Mouse (Mus musculus): ENCODE measurements around the gene Gpr37l1. TPM values are rescaled to one million over a fixed set of nuclear protein-coding genes. Genes with fewer than 3 reads are reported as not detected.

Gene Gpr37l1
- total RNA-seq, 1 experiment from 2014 or later: not detected

DNA sequence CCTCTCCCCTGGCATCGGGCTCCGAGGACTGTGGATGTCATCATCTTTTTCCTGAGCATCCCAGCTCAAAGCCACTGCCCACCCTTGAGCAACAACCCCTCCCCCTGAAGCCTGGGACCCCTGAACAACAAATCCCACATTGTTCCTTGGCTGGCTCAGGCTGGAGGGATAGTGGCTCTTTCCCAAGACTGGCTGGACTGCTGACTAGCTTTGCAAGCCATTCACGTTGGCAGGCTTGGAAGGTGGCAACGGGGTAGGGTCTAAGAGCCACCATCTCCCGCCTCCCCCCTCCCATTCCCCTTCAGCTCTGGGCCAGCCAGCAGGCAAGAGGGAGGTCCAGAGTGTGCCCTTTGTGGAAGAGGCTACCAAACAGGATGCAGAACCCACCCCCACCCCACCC lies 8.8 kb downstream of the Gpr37l1 start:
- ATAC-seq (replicated peaks; ENCODE audit: insufficient number of reproducible peaks, low FRiP score, low TSS enrichment, poor library complexity, severe bottlenecking): no peak

DNA sequence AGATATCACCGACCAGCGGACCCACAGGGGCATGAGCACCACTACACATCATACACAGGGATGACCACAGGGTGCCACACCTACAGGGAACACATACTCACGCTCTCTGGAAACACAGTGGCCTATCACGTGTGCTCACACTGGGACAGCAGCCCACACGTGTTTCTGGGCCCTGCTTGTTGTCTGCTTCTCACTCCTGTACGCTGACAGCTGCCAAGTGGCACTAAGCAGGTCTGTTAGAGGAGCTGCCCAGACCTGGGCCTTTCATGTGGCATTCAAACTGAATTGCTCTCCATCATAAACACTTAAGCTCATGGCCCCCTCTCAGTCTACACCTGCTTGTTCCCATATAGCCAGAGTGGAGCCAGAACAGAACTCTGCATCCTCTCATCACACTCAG lies 11.2 kb downstream of the Gpr37l1 start:
- ATAC-seq (replicated peaks; ENCODE audit: insufficient number of reproducible peaks, low FRiP score, low TSS enrichment, poor library complexity, severe bottlenecking): no peak

GRCm38 (mm10) chr1:135154411-135154959 lies 13.0 kb downstream of the Gpr37l1 start:
- ATAC-seq (replicated peaks; ENCODE audit: insufficient number of reproducible peaks, low FRiP score, low TSS enrichment, poor library complexity, severe bottlenecking): peak; percentile 74; the same call in 1 of the 2 replicates

DNA sequence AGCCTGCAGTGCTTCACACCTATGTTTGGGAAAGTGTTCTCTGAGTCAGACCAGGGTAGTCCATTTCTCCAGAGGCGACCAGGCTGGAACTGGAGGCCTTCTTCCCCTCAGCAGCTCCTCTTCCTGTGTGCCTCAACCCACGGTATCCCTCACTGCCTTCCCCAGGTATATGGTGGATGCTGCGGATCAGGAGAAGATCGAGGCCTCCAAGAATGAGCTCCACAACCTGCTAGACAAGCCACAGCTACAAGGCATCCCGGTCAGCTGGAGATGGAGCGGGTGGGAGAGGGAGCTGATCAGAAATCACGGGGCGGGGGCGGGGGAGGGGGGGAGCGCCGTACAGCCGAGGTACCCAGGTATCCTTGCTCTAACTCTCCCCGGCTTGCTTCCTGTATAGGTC lies 13.5 kb downstream of the Gpr37l1 start:
- ATAC-seq (replicated peaks; ENCODE audit: insufficient number of reproducible peaks, low FRiP score, low TSS enrichment, poor library complexity, severe bottlenecking): no peak

GRCm38 (mm10) chr1:135148996-135149395 lies 18.5 kb downstream of the Gpr37l1 start:
- no peak for ATAC-seq (replicated peaks; ENCODE audit: insufficient number of reproducible peaks, low FRiP score, low TSS enrichment, poor library complexity, severe bottlenecking)

GRCm38 (mm10) chr1:135148476-135148875 lies 19.0 kb downstream of the Gpr37l1 start:
- no peak for ATAC-seq (replicated peaks; ENCODE audit: insufficient number of reproducible peaks, low FRiP score, low TSS enrichment, poor library complexity, severe bottlenecking)

DNA sequence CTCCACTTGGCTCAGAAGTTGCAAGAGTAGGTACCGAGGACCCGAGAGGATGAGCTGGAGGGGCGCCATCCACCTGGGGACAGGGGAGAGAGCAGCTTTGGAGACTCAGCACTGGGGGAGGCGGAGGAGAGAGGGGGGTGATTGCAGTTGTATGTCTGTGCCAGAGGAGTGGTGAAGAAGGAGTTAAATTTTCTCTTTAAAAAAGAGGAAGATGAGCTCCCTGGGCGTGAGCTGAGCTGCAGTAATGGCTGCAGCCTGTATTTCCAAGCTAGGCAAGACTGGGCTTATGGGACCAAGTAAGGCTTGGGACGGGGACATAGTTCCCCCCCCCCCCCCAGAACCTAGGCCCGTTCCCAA lies 19.8 kb downstream of the Gpr37l1 start:
- peak; percentile 61 for ATAC-seq (replicated peaks; ENCODE audit: insufficient number of reproducible peaks, low FRiP score, low TSS enrichment, poor library complexity, severe bottlenecking)

DNA sequence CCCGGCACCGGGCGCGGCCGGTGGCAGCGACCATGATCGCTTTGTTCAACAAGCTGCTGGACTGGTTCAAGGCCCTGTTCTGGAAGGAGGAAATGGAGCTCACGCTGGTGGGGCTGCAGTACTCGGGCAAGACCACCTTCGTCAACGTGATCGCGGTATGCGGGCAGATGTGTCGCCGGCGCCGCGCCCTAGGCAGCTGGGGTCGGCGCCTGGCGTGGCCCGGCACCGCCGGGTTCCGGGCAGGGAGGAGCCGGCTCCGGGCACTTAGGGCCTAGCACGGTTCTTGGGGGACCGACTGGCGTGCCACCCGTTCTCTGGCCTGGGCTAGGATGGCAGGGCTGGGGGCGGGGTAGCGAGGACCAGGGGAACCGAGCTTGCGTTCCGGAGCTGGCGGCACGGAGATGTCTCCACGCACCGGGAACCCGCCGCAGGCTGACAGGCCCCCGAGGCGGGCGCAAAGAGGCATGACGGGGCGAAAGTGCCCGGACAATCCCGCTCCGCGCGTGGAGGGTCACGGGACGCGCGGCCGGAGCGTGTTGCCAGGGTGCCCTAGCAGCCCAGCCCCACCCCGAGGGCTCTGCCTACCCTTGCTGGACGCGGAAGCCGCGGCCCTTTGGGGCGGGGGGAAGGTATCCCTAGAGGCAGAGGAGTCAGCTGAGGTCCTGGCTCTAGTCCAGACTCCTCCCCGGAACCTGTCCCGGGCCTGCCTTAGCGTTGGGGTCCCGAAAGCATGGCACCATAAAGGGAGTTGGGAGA lies 20.4 kb downstream of the Gpr37l1 start:
- peak; percentile 67 for ATAC-seq (replicated peaks; ENCODE audit: insufficient number of reproducible peaks, low FRiP score, low TSS enrichment, poor library complexity, severe bottlenecking)

GRCm38 (mm10) chr1:135146077-135146945 lies 21.2 kb downstream of the Gpr37l1 start, which contains the start of gene Arl8a:
Gene Arl8a (plus strand): TSS chr1:135146824.
- no peak for ATAC-seq (replicated peaks; ENCODE audit: insufficient number of reproducible peaks, low FRiP score, low TSS enrichment, poor library complexity, severe bottlenecking)

- no peak for ATAC-seq (replicated peaks; ENCODE audit: insufficient number of reproducible peaks, low FRiP score, low TSS enrichment, poor library complexity, severe bottlenecking)
Measured at GRCm38 (mm10) chr1:135143940-135144339, 23.5 kb downstream of the Gpr37l1 start.

DNA sequence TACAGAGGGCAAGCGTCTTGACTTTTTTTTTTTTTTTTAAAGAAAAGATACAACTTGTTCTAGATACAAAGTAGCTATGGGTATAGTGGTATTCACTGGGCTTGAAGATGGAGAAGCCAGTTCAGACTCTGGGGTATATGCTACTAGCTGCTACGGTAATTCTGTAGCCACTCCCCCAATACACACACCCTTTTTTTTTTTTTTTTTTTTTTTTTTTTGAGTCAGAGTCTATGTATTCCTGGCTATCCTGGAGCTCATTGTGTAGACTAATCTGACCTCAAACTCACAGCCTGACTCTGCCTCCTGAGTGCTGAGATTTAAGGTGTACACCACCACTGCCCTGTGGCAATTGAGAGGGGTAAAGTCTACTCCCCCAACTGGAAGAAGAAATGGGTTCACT lies 25.0 kb downstream of the Gpr37l1 start:
- no peak for ATAC-seq (replicated peaks; ENCODE audit: insufficient number of reproducible peaks, low FRiP score, low TSS enrichment, poor library complexity, severe bottlenecking)

- no peak for ATAC-seq (replicated peaks; ENCODE audit: insufficient number of reproducible peaks, low FRiP score, low TSS enrichment, poor library complexity, severe bottlenecking)
Measured at GRCm38 (mm10) chr1:135139906-135140305, 27.6 kb downstream of the Gpr37l1 start.

DNA sequence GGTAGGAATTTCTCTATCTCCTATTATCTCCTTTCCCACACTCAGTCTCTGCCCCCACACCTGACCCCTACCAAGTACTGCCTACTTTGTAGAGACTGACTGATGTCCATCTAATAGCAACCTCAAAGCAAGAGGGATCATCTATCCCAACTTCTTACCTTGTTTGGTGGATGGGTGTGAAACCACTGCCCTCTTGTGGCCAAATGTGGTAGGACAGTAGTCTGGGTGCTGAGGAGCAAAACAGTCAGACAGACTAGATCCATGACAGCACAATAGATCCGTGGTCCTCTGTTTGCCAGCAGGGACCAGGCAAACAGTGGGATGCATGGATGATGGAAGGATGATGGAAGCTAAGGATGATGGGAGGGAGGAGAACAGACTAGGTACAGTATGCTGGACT lies 31.0 kb downstream of the Gpr37l1 start:
- ATAC-seq (replicated peaks; ENCODE audit: insufficient number of reproducible peaks, low FRiP score, low TSS enrichment, poor library complexity, severe bottlenecking): peak; percentile 45; the same call in 1 of the 2 replicates

DNA sequence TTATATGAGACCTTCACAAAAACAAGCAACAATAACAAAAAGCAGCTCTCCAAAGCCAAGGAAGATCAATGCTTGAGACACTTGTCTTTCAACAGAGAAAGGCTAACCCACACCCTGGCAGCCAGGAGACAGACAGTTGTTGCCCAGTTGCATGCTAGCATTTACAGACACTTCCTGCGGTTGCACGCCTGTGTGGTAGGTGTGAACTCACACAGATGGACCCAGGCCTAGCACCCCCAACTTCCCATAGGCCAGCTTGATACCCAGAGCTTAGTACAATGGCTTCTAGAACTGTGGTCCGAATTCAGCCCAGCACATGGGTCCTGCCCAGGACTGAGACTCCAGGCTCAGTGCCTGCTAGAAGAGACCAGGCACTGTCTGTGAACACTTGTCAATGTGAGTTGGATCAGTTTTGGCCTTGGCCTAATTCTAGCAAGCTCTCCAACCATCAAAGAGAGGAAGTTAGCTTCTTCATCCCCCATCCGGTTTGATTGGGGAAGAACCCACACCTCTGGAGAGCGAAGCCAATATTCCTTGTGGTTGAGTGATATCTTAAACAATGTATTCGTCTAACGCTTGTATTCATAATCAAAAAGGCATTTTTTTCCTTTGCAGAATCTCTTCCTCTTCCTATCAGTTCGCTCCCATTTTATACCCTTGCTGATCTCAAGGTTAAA lies 32.2 kb downstream of the Gpr37l1 start:
- ATAC-seq (replicated peaks; ENCODE audit: insufficient number of reproducible peaks, low FRiP score, low TSS enrichment, poor library complexity, severe bottlenecking): no peak

GRCm38 (mm10) chr1:135133678-135134435 lies 33.6 kb downstream of the Gpr37l1 start:
- ATAC-seq (replicated peaks; ENCODE audit: insufficient number of reproducible peaks, low FRiP score, low TSS enrichment, poor library complexity, severe bottlenecking): no peak

- ATAC-seq (replicated peaks; ENCODE audit: insufficient number of reproducible peaks, low FRiP score, low TSS enrichment, poor library complexity, severe bottlenecking): 0 out of 2 replicates have a peak, but pooled peaks have one; percentile 2
Measured at GRCm38 (mm10) chr1:135132893-135133369, 34.5 kb downstream of the Gpr37l1 start.

GRCm38 (mm10) chr1:135132473-135132872 lies 35.0 kb downstream of the Gpr37l1 start, which contains the start of gene Ptpn7:
Gene Ptpn7 (plus strand): TSS chr1:135132700.
- peak; percentile 79 for ATAC-seq (replicated peaks; ENCODE audit: insufficient number of reproducible peaks, low FRiP score, low TSS enrichment, poor library complexity, severe bottlenecking)

GRCm38 (mm10) chr1:135131560-135131959 lies 35.9 kb downstream of the Gpr37l1 start:
- no peak for ATAC-seq (replicated peaks; ENCODE audit: insufficient number of reproducible peaks, low FRiP score, low TSS enrichment, poor library complexity, severe bottlenecking)

Data from monocyte, adult 5-6 weeks (primary cell).